Mouse (Mus musculus) frontal cortex, adult (tissue): Measurements from ENCODE around the gene Ppp2ca.
"Not testable (repeated sequence)": the region's sequence is repeated elsewhere in the genome, so short reads cannot be mapped to it uniquely, and the experiment has no call there.

ENCODE experiments used
- ATAC-seq: cut with Nextera tagmentation; 2 replicates; pipeline ENCODE4 v1.9.2; 2017; ENCODE audit warnings: mild to moderate bottlenecking, moderate library complexity, mixed read lengths; ENCODE audit not compliant: low TSS enrichment

Gene Ppp2ca

GRCm38 (mm10) chr11:52143675-52144074 lies 45.2 kb downstream of the Ppp2ca start:
- ATAC-seq = peak; percentile 95

- not testable (repeated sequence) for ATAC-seq
Observed at GRCm38 (mm10) chr11:52145428-52145827, 46.9 kb downstream of the Ppp2ca start, which contains the start of gene Olfr1373. Gene Olfr1373, minus strand, starts transcription at chr11:52145528.

- no peak for ATAC-seq
Observed at GRCm38 (mm10) chr11:52163926-52164325, 65.4 kb downstream of the Ppp2ca start.

- ATAC-seq = no peak
Observed at GRCm38 (mm10) chr11:52167126-52167525, 68.6 kb downstream of the Ppp2ca start.

- ATAC-seq = not testable (repeated sequence)
Observed at GRCm38 (mm10) chr11:52167901-52168302, 69.4 kb downstream of the Ppp2ca start.

GRCm38 (mm10) chr11:52168461-52168860 lies 70.0 kb downstream of the Ppp2ca start:
- ATAC-seq = no peak
